Mouse (Mus musculus) heart, embryonic 12.5 days (tissue): ENCODE data around the gene Anxa6. TPM values are rescaled to one million over a fixed set of nuclear protein-coding genes. Genes with fewer than 3 reads are reported as not detected.

Experiments used
- ATAC-seq: fragments of 200-750 bp; cut with Nextera tagmentation; 2 replicates; pipeline ENCODE4 v1.8.0; 2017; ENCODE audit warnings: moderate TSS enrichment, moderate library complexity; ENCODE audit not compliant: insufficient number of reproducible peaks, low FRiP score
- H3K27ac ChIP-seq: fragments of 300-500 bp; sonication (generic); 2 replicates; pipeline ENCODE4 v1.5.1; 2016; ENCODE audit warnings: mild to moderate bottlenecking, moderate library complexity; ENCODE audit not compliant: poor library complexity, severe bottlenecking
- H3K27me3 ChIP-seq: fragments of 300-500 bp; sonication (generic); replicated peaks from 2 replicates; pipeline ENCODE4 v1.6.1; 2016; ENCODE audit warnings: mild to moderate bottlenecking, moderate library complexity
- H3K36me3 ChIP-seq: fragments of 300-500 bp; sonication (generic); 2 replicates; pipeline ENCODE4 v1.6.1; 2016; ENCODE audit warnings: mild to moderate bottlenecking, moderate library complexity
- H3K4me1 ChIP-seq: fragments of 300-500 bp; sonication (generic); replicated peaks from 2 replicates; pipeline ENCODE4 v1.6.1; 2016; ENCODE audit warnings: mild to moderate bottlenecking
- H3K4me2 ChIP-seq: fragments of 300-500 bp; sonication (generic); 2 replicates; pipeline ENCODE4 v1.6.1; 2016; ENCODE audit warnings: mild to moderate bottlenecking, moderate library complexity
- H3K4me3 ChIP-seq: fragments of 300-500 bp; sonication (generic); 2 replicates; pipeline ENCODE4 v1.5.1; 2016; ENCODE audit warnings: mild to moderate bottlenecking
- H3K9ac ChIP-seq: fragments of 300-500 bp; sonication (generic); 2 replicates; pipeline ENCODE4 v1.6.1; 2016; ENCODE audit warnings: mild to moderate bottlenecking, moderate library complexity
- H3K9me3 ChIP-seq: fragments of 300-500 bp; sonication (generic); replicated peaks from 2 replicates; pipeline ENCODE4 v1.6.1; 2016; ENCODE audit warnings: mild to moderate bottlenecking, moderate library complexity
- WGBS: fragments of 180-500 bp; shearing (Covaris S2); methylation state at CpG from one replicate; pipeline ENCODE4 v1.1.7; 2016; 5-methylcytosine and 5-hydroxymethylcytosine counted together
- polyA plus RNA-seq: library from polyadenylated mRNA; unstranded; fragments of >200 nt; fragmentation: Nextera tagmentation; extraction: Ambion mirVana; gene quantifications from 2 replicates; pipeline ENCODE4 v1.2.1, GENCODE M21; 2016

The Anxa6 gene
- polyA plus RNA-seq, 1 experiment from 2014 or later = 339 TPM

DNA sequence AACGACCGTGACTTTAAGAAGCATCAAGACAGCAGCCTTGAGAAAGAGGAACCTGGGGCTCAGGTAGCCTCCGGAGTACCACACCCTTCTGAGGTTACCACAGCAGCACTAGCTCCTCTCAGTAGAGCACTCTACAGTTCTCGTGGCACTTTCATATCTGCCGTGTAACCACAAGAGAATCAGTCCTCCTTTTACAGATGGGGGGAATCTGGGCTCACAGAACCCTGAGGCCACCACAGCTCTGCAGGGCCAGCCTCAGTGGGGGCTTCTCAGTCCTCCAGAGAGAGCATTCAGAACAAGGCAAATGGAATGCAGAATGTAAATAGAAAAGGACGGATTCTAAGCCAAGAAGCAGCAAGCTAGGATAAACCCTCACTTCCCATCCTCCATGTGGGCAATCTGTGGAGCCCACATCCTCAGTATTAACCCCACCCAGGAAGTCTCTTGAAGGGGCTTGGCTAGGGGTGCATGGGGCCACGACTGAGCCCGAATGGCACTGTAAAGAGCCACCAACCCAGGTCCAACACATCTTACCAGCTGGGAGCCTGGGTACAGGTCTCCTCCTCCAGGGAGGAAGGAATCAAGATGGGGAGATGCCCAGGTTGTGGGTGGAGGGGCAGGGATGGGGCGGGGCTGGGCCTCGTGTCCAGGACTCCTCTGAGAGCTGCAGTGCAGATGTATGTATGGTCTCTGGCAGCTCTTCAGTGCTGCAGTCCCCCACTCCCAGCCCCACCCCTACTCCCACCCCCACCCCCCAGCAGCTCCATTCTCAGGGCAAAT, 1.8 kb downstream of the Anxa6 start:
- peaks cover 5% of the 10 kb centered on the region for H3K36me3 ChIP-seq
- peak overlapping the region; percentile 82 for H3K4me3 ChIP-seq
- H3K27ac ChIP-seq = peak overlapping the region; percentile 84
- peak overlapping the region; percentile 92 for H3K9ac ChIP-seq
- peak; percentile 15; the same call in 1 of the 2 replicates for ATAC-seq
- peak overlapping the region; percentile 96 for H3K4me2 ChIP-seq
- H3K27me3 ChIP-seq = no peaks in the 10 kb centered on the region
- no peaks in the 10 kb centered on the region for H3K9me3 ChIP-seq
- H3K4me1 ChIP-seq = peaks cover 55% of the 10 kb centered on the region
- 34% methylated on average over 10 of the region's 10 CpGs for WGBS

DNA sequence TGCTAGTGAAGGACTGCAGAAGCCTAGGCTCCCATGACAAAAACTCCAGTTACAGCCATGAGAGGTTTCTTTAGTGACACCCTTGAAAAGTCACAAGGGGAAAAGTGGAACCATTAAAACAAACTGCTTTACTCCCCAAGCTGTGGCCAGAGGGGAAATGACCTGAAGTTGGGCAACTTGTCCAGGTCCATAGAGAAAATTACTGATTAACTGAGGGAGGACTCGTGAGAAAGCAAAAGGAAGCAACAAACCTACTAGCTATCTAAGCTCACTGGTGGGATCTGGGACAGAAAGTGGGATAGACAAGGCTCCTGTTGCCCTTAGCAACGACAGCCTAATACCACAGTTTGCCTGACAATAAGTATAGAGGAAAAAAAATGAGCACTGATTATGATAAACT, 4.7 kb downstream of the Anxa6 start:
- H3K4me1 ChIP-seq = peaks cover 77% of the 10 kb centered on the region
- no peak overlapping the region for H3K4me3 ChIP-seq
- no peak for ATAC-seq
- H3K4me2 ChIP-seq = no peak overlapping the region
- no peaks in the 10 kb centered on the region for H3K9me3 ChIP-seq
- no peak overlapping the region for H3K9ac ChIP-seq
- peak overlapping the region; percentile 26; the same call in 1 of the 2 replicates for H3K27ac ChIP-seq
- 59% methylated on average over 2 of the region's 2 CpGs for WGBS
- peaks cover 18% of the 10 kb centered on the region for H3K36me3 ChIP-seq
- no peaks in the 10 kb centered on the region for H3K27me3 ChIP-seq

DNA sequence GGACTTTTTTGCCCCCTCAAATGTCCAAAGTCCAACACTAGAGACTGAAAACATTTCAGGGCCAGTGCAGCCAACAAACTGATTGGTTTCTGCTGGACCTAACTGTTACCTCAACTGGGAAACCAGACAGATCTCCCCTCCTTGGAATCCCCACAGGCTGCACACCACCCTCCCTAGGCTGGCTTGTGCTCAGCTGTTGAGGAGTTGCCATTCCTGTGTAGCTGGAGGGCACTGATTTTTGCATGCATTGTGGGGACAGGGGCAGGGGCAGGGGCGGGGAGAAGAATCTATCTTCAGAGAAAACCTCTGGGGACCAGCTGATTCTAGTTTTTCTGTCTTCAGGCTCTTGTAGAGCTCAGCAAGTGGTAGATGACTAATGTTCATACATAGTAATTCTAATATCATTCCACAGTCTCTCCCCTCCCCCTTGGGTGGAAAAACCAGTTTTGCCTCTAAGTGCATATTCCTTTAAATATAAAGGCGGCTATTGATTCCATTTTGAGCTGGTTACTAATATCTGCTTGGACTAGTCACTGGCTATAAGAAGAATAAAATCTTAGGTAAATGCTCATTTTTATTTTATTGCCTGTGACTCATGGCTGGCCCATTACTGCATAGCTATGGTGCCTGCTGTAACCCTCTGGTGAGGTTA, 5.9 kb downstream of the Anxa6 start:
- no peak overlapping the region for H3K4me2 ChIP-seq
- peaks cover 89% of the 10 kb centered on the region for H3K4me1 ChIP-seq
- ATAC-seq = no peak
- WGBS = 82% methylated on average over 2 of the region's 2 CpGs
- no peak overlapping the region for H3K4me3 ChIP-seq
- H3K27ac ChIP-seq = peak overlapping the region; percentile 26; the same call in 1 of the 2 replicates
- H3K27me3 ChIP-seq = no peaks in the 10 kb centered on the region
- no peak overlapping the region for H3K9ac ChIP-seq
- H3K9me3 ChIP-seq = no peaks in the 10 kb centered on the region
- H3K36me3 ChIP-seq = peaks cover 18% of the 10 kb centered on the region

DNA sequence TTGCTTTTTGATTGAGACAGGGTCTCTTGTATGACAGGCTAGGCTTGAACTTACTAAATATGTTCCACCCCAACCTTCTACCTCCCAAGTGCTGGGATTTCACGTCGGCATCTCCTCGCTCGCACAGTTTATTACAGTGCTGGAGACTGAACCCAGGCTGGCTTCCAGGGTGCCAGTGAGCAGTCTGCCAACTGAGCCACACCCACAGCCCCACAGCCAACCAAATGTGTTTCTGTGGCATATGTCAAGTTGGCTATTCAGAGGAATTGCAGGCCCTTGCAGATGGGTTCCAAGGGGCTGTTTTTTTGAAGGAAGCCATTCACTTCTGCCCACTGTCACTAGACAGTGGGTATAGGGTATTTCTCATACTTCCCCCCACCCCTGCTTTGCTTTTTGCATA, 7.3 kb downstream of the Anxa6 start:
- Histone ChIP-seq H3K4me2 (no peak overlapping the region), H3K27me3 (no peaks in the 10 kb centered on the region), H3K27ac (0 out of 2 replicates have a peak overlapping the region, but pooled peaks have one; percentile 30), H3K9ac (no peak overlapping the region), H3K4me3 (no peak overlapping the region), H3K4me1 (peaks cover 89% of the 10 kb centered on the region), H3K36me3 (peaks cover 23% of the 10 kb centered on the region), H3K9me3 (no peaks in the 10 kb centered on the region)
- 93% methylated on average over 4 of the region's 4 CpGs for WGBS
- ATAC-seq = no peak

DNA sequence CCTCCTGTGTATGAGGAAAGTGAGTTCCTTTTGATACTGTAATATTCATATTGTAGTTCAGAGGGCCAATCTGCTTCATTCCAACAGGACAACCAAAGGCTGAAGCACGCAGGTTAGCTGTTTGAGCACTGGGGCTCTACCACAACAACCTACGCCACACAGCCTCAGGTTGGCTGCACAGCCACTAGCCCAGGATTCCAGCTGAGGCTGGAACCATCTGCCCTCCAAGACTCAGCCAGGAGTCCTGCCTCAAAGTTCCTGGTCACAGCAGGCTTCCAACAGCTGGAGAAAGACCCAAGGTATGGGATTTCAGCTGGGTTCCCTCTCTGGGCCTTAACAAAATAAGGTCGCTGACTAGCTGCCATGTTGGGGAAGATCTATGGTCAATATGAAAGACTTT, 9.7 kb downstream of the Anxa6 start:
- Histone ChIP-seq H3K36me3 (peaks cover 44% of the 10 kb centered on the region), H3K9me3 (no peaks in the 10 kb centered on the region), H3K4me1 (peaks cover 99% of the 10 kb centered on the region), H3K4me2 (peak overlapping the region; percentile 54), H3K4me3 (no peak overlapping the region), H3K9ac (peak overlapping the region; percentile 57), H3K27ac (peak overlapping the region; percentile 99), H3K27me3 (no peaks in the 10 kb centered on the region)
- 55% methylated on average over 3 of the region's 3 CpGs for WGBS
- 0 out of 2 replicates have a peak, but pooled peaks have one; percentile 12 for ATAC-seq

DNA sequence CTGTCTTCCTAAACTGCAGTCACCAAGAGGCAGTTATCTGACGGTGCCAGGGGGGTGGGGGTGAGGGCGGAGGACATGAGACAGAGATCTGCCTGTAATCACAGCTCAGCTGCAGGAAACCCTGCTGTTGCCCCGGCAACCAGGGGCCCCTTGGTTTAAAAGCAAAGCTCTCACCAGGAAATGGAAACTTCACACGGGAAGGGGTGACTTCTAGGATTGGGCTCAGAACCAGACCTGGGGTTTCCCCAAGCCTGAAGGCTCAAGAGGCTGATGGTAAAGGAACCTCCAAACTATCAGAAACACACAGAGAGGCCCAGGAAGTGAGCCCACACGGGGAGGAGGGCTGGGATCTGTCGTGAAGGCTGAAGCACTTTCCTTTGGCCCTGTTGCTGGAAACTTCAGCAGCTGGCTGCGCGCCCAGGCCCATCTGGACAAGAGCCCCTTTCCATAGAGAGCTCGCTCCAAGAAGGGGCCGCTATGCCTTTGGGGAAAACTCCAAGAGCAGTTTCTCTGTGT, 10.1 kb downstream of the Anxa6 start:
- Histone ChIP-seq H3K27ac (peak overlapping the region; percentile 99), H3K4me2 (peak overlapping the region; percentile 54), H3K27me3 (no peaks in the 10 kb centered on the region), H3K36me3 (peaks cover 47% of the 10 kb centered on the region), H3K9ac (peak overlapping the region; percentile 57), H3K4me1 (peaks cover 99% of the 10 kb centered on the region), H3K4me3 (peak overlapping the region; percentile 6; the same call in 1 of the 2 replicates), H3K9me3 (no peaks in the 10 kb centered on the region)
- ATAC-seq = peak; percentile 81
- 2% methylated on average over 10 of the region's 10 CpGs for WGBS

DNA sequence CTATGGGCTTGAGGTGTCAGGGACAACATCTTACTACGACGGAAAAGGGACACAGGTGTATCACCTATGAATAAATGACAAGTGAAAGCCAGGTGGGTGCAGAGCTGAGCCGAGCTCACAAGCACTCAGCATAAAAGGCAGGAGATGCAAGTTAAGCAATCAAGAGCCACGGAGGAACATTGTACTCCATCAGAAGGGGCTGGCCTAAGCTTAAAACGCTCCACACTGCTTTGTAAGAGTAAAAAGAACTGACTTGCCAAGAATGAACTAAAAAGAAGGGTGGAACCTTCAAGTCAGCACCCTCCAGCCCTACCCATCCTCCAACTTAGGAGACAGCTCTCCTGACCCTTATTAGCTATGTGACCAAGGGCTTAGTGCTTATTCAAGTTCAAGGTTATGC, 10.7 kb downstream of the Anxa6 start:
- 48% methylated on average over 5 of the region's 5 CpGs for WGBS
- H3K4me2 ChIP-seq = peak overlapping the region; percentile 54
- 0 out of 2 replicates have a peak overlapping the region, but pooled peaks have one; percentile 6 for H3K4me3 ChIP-seq
- H3K4me1 ChIP-seq = peaks cover 99% of the 10 kb centered on the region
- H3K9ac ChIP-seq = peak overlapping the region; percentile 57
- H3K36me3 ChIP-seq = peaks cover 53% of the 10 kb centered on the region
- H3K27me3 ChIP-seq = no peaks in the 10 kb centered on the region
- H3K27ac ChIP-seq = peak overlapping the region; percentile 99
- ATAC-seq = no peak
- H3K9me3 ChIP-seq = no peaks in the 10 kb centered on the region

DNA sequence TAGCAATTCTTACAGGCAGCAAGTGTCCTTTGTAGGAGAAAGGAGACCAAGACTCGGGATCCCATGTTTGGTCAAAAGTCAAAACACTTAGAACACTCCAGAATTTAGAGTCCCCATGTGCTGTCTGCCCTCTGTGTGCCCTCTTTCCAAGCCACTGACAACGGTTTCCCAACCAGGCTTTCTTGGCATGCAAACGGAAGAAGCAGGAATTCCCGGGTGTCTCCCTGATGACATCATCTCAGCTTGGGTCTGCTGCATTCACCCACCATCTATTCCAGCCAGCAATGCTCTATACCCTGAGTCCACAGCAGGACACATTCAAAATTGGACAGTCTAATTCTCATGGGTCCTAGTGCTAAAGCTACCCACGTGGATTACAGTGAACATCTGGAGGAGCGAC, 11.4 kb downstream of the Anxa6 start:
- no peaks in the 10 kb centered on the region for H3K9me3 ChIP-seq
- H3K27me3 ChIP-seq = no peaks in the 10 kb centered on the region
- peaks cover 99% of the 10 kb centered on the region for H3K4me1 ChIP-seq
- peak overlapping the region; percentile 57 for H3K9ac ChIP-seq
- H3K36me3 ChIP-seq = peaks cover 58% of the 10 kb centered on the region
- WGBS = 38% methylated on average over 6 of the region's 6 CpGs
- peak overlapping the region; percentile 54 for H3K4me2 ChIP-seq
- ATAC-seq = no peak
- peak overlapping the region; percentile 99 for H3K27ac ChIP-seq
- H3K4me3 ChIP-seq = no peak overlapping the region

DNA sequence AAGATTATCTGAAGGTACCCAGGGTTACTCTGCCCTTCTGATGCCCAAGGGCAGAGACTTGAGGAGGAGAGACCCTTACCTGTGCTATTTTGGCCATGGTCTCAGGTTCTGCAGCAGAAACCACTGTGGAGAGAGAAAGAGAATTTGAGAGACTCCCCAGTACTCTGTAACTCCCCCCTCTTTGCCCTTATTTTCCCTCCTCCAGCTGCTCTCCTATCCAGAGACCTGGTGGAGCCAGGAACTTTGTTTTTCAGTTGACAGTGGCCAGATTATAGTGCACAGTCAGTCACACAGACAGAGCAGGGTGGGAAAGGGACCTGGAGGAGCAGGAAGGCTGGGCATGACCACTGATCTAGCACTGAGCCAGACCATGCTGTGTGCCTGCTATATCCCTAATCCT, 11.8 kb downstream of the Anxa6 start:
- no peaks in the 10 kb centered on the region for H3K9me3 ChIP-seq
- peak overlapping the region; percentile 99 for H3K27ac ChIP-seq
- H3K4me1 ChIP-seq = peaks cover 99% of the 10 kb centered on the region
- peak overlapping the region; percentile 54; the same call in 1 of the 2 replicates for H3K4me2 ChIP-seq
- peak overlapping the region; percentile 39 for H3K9ac ChIP-seq
- H3K4me3 ChIP-seq = no peak overlapping the region
- H3K27me3 ChIP-seq = no peaks in the 10 kb centered on the region
- H3K36me3 ChIP-seq = peaks cover 54% of the 10 kb centered on the region
- no peak for ATAC-seq

DNA sequence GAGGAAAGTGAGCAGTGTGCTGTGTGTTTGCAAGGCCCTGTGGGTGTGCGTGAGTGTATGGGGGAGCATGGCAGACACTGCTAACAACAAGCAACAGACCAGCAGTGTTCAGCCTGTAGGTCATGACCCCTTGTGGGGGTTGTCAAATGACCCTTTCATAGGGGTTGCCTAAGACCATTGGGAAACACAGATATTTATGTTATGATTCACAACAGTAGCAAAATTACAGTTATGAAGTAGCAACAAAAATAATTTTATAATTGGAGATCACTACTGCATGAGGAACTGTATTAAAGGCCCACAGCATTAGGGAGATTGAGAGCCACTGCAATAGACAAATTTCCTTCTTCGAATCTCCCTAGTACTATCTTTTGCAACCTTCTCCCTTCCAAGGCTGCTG, 13.5 kb downstream of the Anxa6 start:
- no peak overlapping the region for H3K4me3 ChIP-seq
- H3K4me2 ChIP-seq = no peak overlapping the region
- H3K27ac ChIP-seq = 0 out of 2 replicates have a peak overlapping the region, but pooled peaks have one; percentile 7
- H3K27me3 ChIP-seq = no peaks in the 10 kb centered on the region
- no peaks in the 10 kb centered on the region for H3K9me3 ChIP-seq
- H3K36me3 ChIP-seq = peaks cover 48% of the 10 kb centered on the region
- H3K4me1 ChIP-seq = peaks cover 100% of the 10 kb centered on the region
- no peak overlapping the region; the same call in 1 of the 2 replicates for H3K9ac ChIP-seq
- 77% methylated on average over 2 of the region's 2 CpGs for WGBS
- no peak for ATAC-seq

DNA sequence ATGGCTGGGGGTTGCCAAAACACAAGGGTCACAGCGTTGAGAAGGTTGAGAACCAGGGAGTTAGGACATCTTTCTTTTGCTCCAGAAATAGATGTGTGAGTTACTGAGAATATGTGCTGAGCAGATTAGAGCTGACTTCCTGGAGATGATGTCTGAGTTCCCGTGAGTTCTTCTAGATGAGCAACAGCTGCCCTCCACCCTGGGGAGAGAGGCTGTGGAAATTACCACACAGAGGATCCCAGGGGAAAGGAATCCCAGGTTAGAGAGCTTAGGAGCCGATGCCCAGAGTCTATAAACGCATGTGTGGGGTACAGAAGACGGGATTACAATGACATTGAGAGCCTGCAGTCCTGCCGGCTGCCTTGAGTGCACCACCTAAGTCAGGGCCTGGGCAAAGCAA, 15.2 kb downstream of the Anxa6 start:
- no peak overlapping the region for H3K4me3 ChIP-seq
- 50% methylated on average over 6 of the region's 6 CpGs for WGBS
- ATAC-seq = no peak
- H3K36me3 ChIP-seq = peaks cover 65% of the 10 kb centered on the region
- H3K4me1 ChIP-seq = peaks cover 90% of the 10 kb centered on the region
- H3K27ac ChIP-seq = peak overlapping the region; percentile 91
- no peak overlapping the region for H3K4me2 ChIP-seq
- no peak overlapping the region for H3K9ac ChIP-seq
- H3K9me3 ChIP-seq = no peaks in the 10 kb centered on the region
- no peaks in the 10 kb centered on the region for H3K27me3 ChIP-seq
